In genomic region chr10:70119851-70120370, GRCm38 (mm10) we compare ENCODE assay signal across 8 mouse cellular contexts. TPM values are rescaled to one million over a fixed set of nuclear protein-coding genes. Genes with fewer than 3 reads are reported as not detected.
A peak's percentile ranks its signal among the peaks of the same experiment; 100 is the strongest.
DNase-seq lines count a peak whose midpoint lies in the region; ATAC-seq and TF ChIP-seq lines count a peak whose summit lies in the region.

No protein-coding gene starts in this region.

- TF ChIP-seq POLR2A in spleen, adult 2 months (IDR thresholded peaks at IDR 0.05; ENCODE audit: low read depth, low read length), result no peak

- no peak overlapping the region for H3K4me3 ChIP-seq in forebrain, embryonic 11.5 days (ENCODE audit: low read depth, low read length)
- H3K4me3 ChIP-seq in forebrain, embryonic 15.5 days, result no peak overlapping the region
- H3K4me3 ChIP-seq in spleen, adult 2 months (ENCODE audit: extremely low read depth, insufficient read depth, insufficient read length), result no peak overlapping the region; the same call in 1 of the 2 replicates
- H3K4me3 ChIP-seq in liver, embryonic 13.5 days (replicated peaks), result no peak overlapping the region

- WGBS in forebrain, embryonic 11.5 days, result 56% methylated on average over 9 of the region's 9 CpGs
- 58% methylated on average over 9 of the region's 9 CpGs for WGBS in forebrain, embryonic 15.5 days
- 26% methylated on average over 9 of the region's 9 CpGs for WGBS in spleen, adult 2 months
- WGBS in liver, embryonic 13.5 days (ENCODE audit: insufficient replicate concordance), result 24% methylated on average over 9 of the region's 9 CpGs

- peak overlapping the region; percentile 21; the same call in 1 of the 2 replicates for H3K27ac ChIP-seq in forebrain, embryonic 11.5 days (ENCODE audit: low read depth, low read length)
- H3K27ac ChIP-seq in forebrain, embryonic 15.5 days (replicated peaks), result no peak overlapping the region
- H3K27ac ChIP-seq in spleen, adult 2 months (ENCODE audit: insufficient read depth, low read length), result 0 out of 2 replicates have a peak overlapping the region, but pooled peaks have one; percentile 3
- peak overlapping the region; percentile 85 for H3K27ac ChIP-seq in liver, embryonic 13.5 days

- peaks cover 9% of the 10 kb centered on the region; the same call in 1 of the 2 replicates for H3K4me1 ChIP-seq in forebrain, embryonic 11.5 days (replicated peaks; ENCODE audit: control insufficient read depth, insufficient read depth, low read length)
- peaks cover 19% of the 10 kb centered on the region for H3K4me1 ChIP-seq in forebrain, embryonic 15.5 days
- peaks cover 15% of the 10 kb centered on the region; the same call in 1 of the 2 replicates for H3K4me1 ChIP-seq in spleen, adult 2 months (ENCODE audit: control insufficient read depth, insufficient read depth, insufficient read length)
- H3K4me1 ChIP-seq in liver, embryonic 13.5 days (replicated peaks), result peaks cover 70% of the 10 kb centered on the region

- DNase-seq in forebrain, embryonic 11.5 days (ENCODE audit: low spot score), result no peak
- DNase-seq in spleen, adult 2 months (ENCODE audit: low read depth in 1 of 2, low spot score in 2 of 2), result no peak
- no peak for DNase-seq in spleen, postnatal 36 days (ENCODE audit: low spot score in 2 of 2)
- DNase-seq in liver, embryonic 13.5 days, result no peak
- DNase-seq in thymus, postnatal 25 days, result peak; percentile 40
- DNase-seq in layer of hippocampus, adult 9-10 months (ENCODE audit: low spot score), result no peak
- DNase-seq in cerebellum, adult 8-10 months, result no peak

- no peak overlapping the region for H3K9ac ChIP-seq in forebrain, embryonic 11.5 days (ENCODE audit: low read length)
- H3K9ac ChIP-seq in forebrain, embryonic 15.5 days (replicated peaks), result no peak overlapping the region
- H3K9ac ChIP-seq in liver, embryonic 13.5 days, result peak overlapping the region; percentile 57

- H3K27me3 ChIP-seq in forebrain, embryonic 11.5 days (ENCODE audit: control insufficient read depth, insufficient read depth, low read length), result no peaks in the 10 kb centered on the region
- H3K27me3 ChIP-seq in forebrain, embryonic 15.5 days, result no peaks in the 10 kb centered on the region
- H3K27me3 ChIP-seq in spleen, adult 2 months (ENCODE audit: control insufficient read depth, insufficient read depth, low read length), result no peaks in the 10 kb centered on the region
- no peaks in the 10 kb centered on the region for H3K27me3 ChIP-seq in liver, embryonic 13.5 days

- H3K36me3 ChIP-seq in forebrain, embryonic 11.5 days (ENCODE audit: control insufficient read depth, insufficient read depth, low read length), result no peaks in the 10 kb centered on the region
- no peaks in the 10 kb centered on the region for H3K36me3 ChIP-seq in forebrain, embryonic 15.5 days
- no peaks in the 10 kb centered on the region for H3K36me3 ChIP-seq in spleen, adult 2 months (ENCODE audit: control insufficient read depth, insufficient read depth, low read length)
- 0 out of 2 replicates have a peak, but pooled peaks cover 2% of the 10 kb centered on the region for H3K36me3 ChIP-seq in liver, embryonic 13.5 days

- H3K4me2 ChIP-seq in forebrain, embryonic 11.5 days (ENCODE audit: low read depth, low read length, severe bottlenecking), result no peak overlapping the region
- H3K4me2 ChIP-seq in forebrain, embryonic 15.5 days (replicated peaks), result no peak overlapping the region
- H3K4me2 ChIP-seq in liver, embryonic 13.5 days, result peak overlapping the region; percentile 68

- no peak for TF ChIP-seq CTCF in spleen, adult 2 months (IDR thresholded peaks at IDR 0.05; ENCODE audit: extremely low read depth, insufficient read depth, insufficient read length, insufficient replicate concordance)

- H3K9me3 ChIP-seq in forebrain, embryonic 11.5 days (ENCODE audit: control insufficient read depth, low read length), result no peaks in the 10 kb centered on the region
- H3K9me3 ChIP-seq in forebrain, embryonic 15.5 days, result no peaks in the 10 kb centered on the region
- H3K9me3 ChIP-seq in liver, embryonic 13.5 days (replicated peaks), result no peaks in the 10 kb centered on the region

- no peak for ATAC-seq in forebrain, embryonic 11.5 days (replicated peaks; ENCODE audit: low FRiP score)
- ATAC-seq in forebrain, embryonic 15.5 days (replicated peaks), result no peak
- peak; percentile 54 for ATAC-seq in liver, embryonic 13.5 days (ENCODE audit: low read depth)

RNA-seq across cellular contexts. Expression of gene Ccdc6, which starts 23.0 kb away (rescaled TPM):
- 17.6 and 19.4 TPM in 2 replicates for polyA plus RNA-seq in forebrain, embryonic 11.5 days (2014; fragmentation: Nextera tagmentation; extraction: Ambion mirVana)
- 16.7 and 17.5 TPM in 2 replicates for polyA plus RNA-seq in forebrain, embryonic 15.5 days (2015; fragmentation: Nextera tagmentation; extraction: Ambion mirVana)
- 17.7 and 22.3 TPM in 2 replicates for polyA plus RNA-seq in spleen, adult 2 months (2012; rRNA removed)
- 8.9 and 9.8 TPM in 2 replicates for polyA plus RNA-seq in liver, embryonic 13.5 days (2015; fragmentation: Nextera tagmentation; extraction: Ambion mirVana)
